Mouse (Mus musculus) ES-Bruce4 (cell line): ENCODE measurements at regions not wholly inside any gene's neighbourhood (a gene's known extent, or its start where the extent isn't known, plus 50 kb on each side); places are given as distances from the start of the nearest gene placed in this dataset.

Experiments used
- H3K27ac ChIP-seq: 2 replicates; pipeline ENCODE4 v1.5.1; 2012; ENCODE audit warnings: low read length, inconsistent platforms; ENCODE audit not compliant: insufficient read depth
- H3K27me3 ChIP-seq: 2 replicates; pipeline ENCODE4 v1.6.1; 2012; ENCODE audit warnings: mild to moderate bottlenecking, low read length, inconsistent platforms; ENCODE audit not compliant: control insufficient read depth, poor library complexity, insufficient read depth, severe bottlenecking
- H3K36me3 ChIP-seq: 2 replicates; pipeline ENCODE4 v1.6.1; 2012; ENCODE audit warnings: inconsistent platforms, mild to moderate bottlenecking, low read length, moderate library complexity; ENCODE audit not compliant: control insufficient read depth, poor library complexity, insufficient read depth, severe bottlenecking
- H3K4me1 ChIP-seq: one replicate; pipeline ENCODE4 v1.8.1; 2011; ENCODE audit warnings: low read length; ENCODE audit not compliant: control insufficient read depth, insufficient read depth
- H3K4me3 ChIP-seq: 2 replicates; pipeline ENCODE4 v1.5.1; 2011; ENCODE audit warnings: low read depth, mild to moderate bottlenecking, low read length
- H3K9ac ChIP-seq: 2 replicates; pipeline ENCODE4 v1.6.1; 2012; ENCODE audit warnings: low read depth, mild to moderate bottlenecking, inconsistent platforms; ENCODE audit not compliant: poor library complexity, severe bottlenecking
- H3K9me3 ChIP-seq: replicated peaks from 2 replicates; pipeline ENCODE4 v1.6.1; 2012; ENCODE audit warnings: mild to moderate bottlenecking, low read length, inconsistent platforms; ENCODE audit not compliant: control insufficient read depth, poor library complexity, insufficient read depth, severe bottlenecking
- CTCF ChIP-seq: IDR thresholded peaks from one replicate; pipeline ENCODE4 v1.8.1; 2011; ENCODE audit warnings: low read depth, low read length
- EP300 ChIP-seq: IDR thresholded peaks from 2 replicates; pipeline ENCODE4 v1.6.1; 2011; ENCODE audit warnings: low read depth, low read length; ENCODE audit not compliant: insufficient read depth
- POLR2A ChIP-seq: IDR thresholded peaks from one replicate; pipeline ENCODE4 v1.8.1; 2011; ENCODE audit warnings: low read length; ENCODE audit not compliant: insufficient read depth

- no peak overlapping the region for H3K4me3 ChIP-seq
- H3K9ac ChIP-seq, result no peak overlapping the region
- TF ChIP-seq EP300 (no peak), POLR2A (no peak), CTCF (no peak)
- no peaks in the 10 kb centered on the region for H3K4me1 ChIP-seq
- H3K27ac ChIP-seq, result no peak overlapping the region
- H3K9me3 ChIP-seq, result no peaks in the 10 kb centered on the region
- H3K36me3 ChIP-seq, result no peaks in the 10 kb centered on the region
- no peaks in the 10 kb centered on the region for H3K27me3 ChIP-seq
These were observed 53.3 kb downstream of the Kif2b start for GRCm38 (mm10) chr11:91524019-91524418.

GRCm38 (mm10) chr11:91479236-91479635 lies 98.1 kb downstream of the Kif2b start:
- H3K9me3 ChIP-seq, result no peaks in the 10 kb centered on the region
- H3K36me3 ChIP-seq, result no peaks in the 10 kb centered on the region
- H3K4me1 ChIP-seq, result no peaks in the 10 kb centered on the region
- H3K27me3 ChIP-seq, result no peaks in the 10 kb centered on the region
- H3K4me3 ChIP-seq, result no peak overlapping the region
- no peak overlapping the region for H3K27ac ChIP-seq
- TF ChIP-seq EP300 (no peak), POLR2A (no peak), CTCF (no peak)
- H3K9ac ChIP-seq, result no peak overlapping the region

GRCm38 (mm10) chr11:91463578-91464401 lies 113.6 kb downstream of the Kif2b start:
- Histone ChIP-seq H3K4me3 (no peak overlapping the region), H3K27ac (no peak overlapping the region), H3K4me1 (no peaks in the 10 kb centered on the region), H3K9ac (no peak overlapping the region), H3K36me3 (no peaks in the 10 kb centered on the region), H3K27me3 (no peaks in the 10 kb centered on the region), H3K9me3 (no peaks in the 10 kb centered on the region)
- no peak for TF ChIP-seq EP300
- no peak for TF ChIP-seq CTCF
- no peak for TF ChIP-seq POLR2A

- no peak for TF ChIP-seq POLR2A
- TF ChIP-seq CTCF, result no peak
- no peak for TF ChIP-seq EP300
- no peaks in the 10 kb centered on the region for H3K9me3 ChIP-seq
- no peaks in the 10 kb centered on the region for H3K27me3 ChIP-seq
These were observed 115.4 kb downstream of the Kif2b start for GRCm38 (mm10) chr11:91461946-91462345.

GRCm38 (mm10) chr11:91442361-91442760 lies 135.0 kb downstream of the Kif2b start:
- no peak overlapping the region for H3K4me3 ChIP-seq
- H3K36me3 ChIP-seq, result no peaks in the 10 kb centered on the region
- H3K27me3 ChIP-seq, result no peaks in the 10 kb centered on the region
- H3K4me1 ChIP-seq, result no peaks in the 10 kb centered on the region
- no peak for TF ChIP-seq CTCF
- no peak for TF ChIP-seq POLR2A
- TF ChIP-seq EP300, result no peak
- H3K27ac ChIP-seq, result no peak overlapping the region
- no peak overlapping the region for H3K9ac ChIP-seq
- H3K9me3 ChIP-seq, result no peaks in the 10 kb centered on the region

More at GRCm38 (mm10) chr11:91461946-91462345, 115.4 kb downstream of the Kif2b start:
- Histone ChIP-seq H3K27ac (no peak overlapping the region), H3K9ac (no peak overlapping the region), H3K4me3 (no peak overlapping the region), H3K4me1 (no peaks in the 10 kb centered on the region), H3K36me3 (no peaks in the 10 kb centered on the region)

GRCm38 (mm10) chr11:91432195-91432594 lies 145.2 kb downstream of the Kif2b start:
- H3K4me3 ChIP-seq, result no peak overlapping the region
- H3K27ac ChIP-seq, result no peak overlapping the region
- TF ChIP-seq CTCF (no peak), POLR2A (no peak), EP300 (no peak)
- H3K9ac ChIP-seq, result no peak overlapping the region
- H3K27me3 ChIP-seq, result no peaks in the 10 kb centered on the region
- H3K36me3 ChIP-seq, result no peaks in the 10 kb centered on the region
- H3K4me1 ChIP-seq, result no peaks in the 10 kb centered on the region
- no peaks in the 10 kb centered on the region for H3K9me3 ChIP-seq
